Mouse (Mus musculus) embryonic stem cell, embryonic (primary cell): ENCODE results near the gene Alg12.

Source experiments
- CTCF ChIA-PET, 4 experiments: fragments of 300-600 bp in 2 of 4; fragments of 350-600 bp in 2 of 4; sonication (Branson Sonifier 250); formaldehyde crosslinking; loops; one replicate each; lab custom pipeline; 2022; ENCODE audit warnings: inconsistent platforms in 2 of 4; lab: Charles Lee
- POLR2A ChIA-PET, 4 experiments: fragments of 300-600 bp in 2 of 4; fragments of 350-600 bp in 2 of 4; sonication (Branson Sonifier 250); formaldehyde crosslinking; loops; one replicate each; lab custom pipeline; 2022; ENCODE audit warnings: antibody characterized with exemption in 4 of 4, inconsistent platforms in 1 of 4; lab: Charles Lee

Alg12 gene

GRCm38 (mm10) chr15:88844966-88845365 lies 25.8 kb upstream of the Alg12 start:
- ChIA-PET POLR2A (interaction anchor here in 2 of 4 experiments (0.8 to 4.7 kb wide), 10 partner anchors 8 to 21 kb away, joined by 3 to 27 read pairs (median 6); partner anchors contain the start of gene Pim3 (in 2 of the 2)), CTCF (interaction anchor here in 3 of 4 experiments (0.8 to 1.4 kb wide), 5 partner anchors 9 to 283 kb away, joined by 3 to 5 read pairs (median 3); no protein-coding TSS in a partner anchor)

- ChIA-PET CTCF (interaction anchor here in 1 of 4 experiments (0.9 kb wide), 1 partner anchor 33 kb away, joined by 3 read pairs; no protein-coding TSS in a partner anchor), POLR2A (interaction anchor here in 2 of 4 experiments (0.6 to 4.7 kb wide), 11 partner anchors 9 to 96 kb away, joined by 3 to 27 read pairs (median 4); partner anchors contain the start of gene Pim3 (in 1 of the 2))
Measured at GRCm38 (mm10) chr15:88843486-88844097, 24.5 kb upstream of the Alg12 start.

- ChIA-PET CTCF (no interaction called here), POLR2A (interaction anchor here in 2 of 4 experiments (1.0 to 3.3 kb wide), 5 partner anchors 10 to 73 kb away, joined by 3 to 20 read pairs (median 4); partner anchors contain the start of gene Pim3 (in 1 of the 2))
Measured at GRCm38 (mm10) chr15:88842300-88842673, 23.2 kb upstream of the Alg12 start.

- POLR2A ChIA-PET = interaction anchor here in 3 of 4 experiments (0.7 to 3.3 kb wide), 10 partner anchors 8 to 73 kb away, joined by 3 to 20 read pairs (median 4); partner anchors contain the start of gene Pim3 (in 1 of the 3)
- CTCF ChIA-PET = interaction anchor here in 2 of 4 experiments (0.6 to 1.3 kb wide), 3 partner anchors 20 to 354 kb away, joined by 6 to 7 read pairs (median 6); partner anchors contain the start of gene Dennd6b (in 1 of the 2)
Measured at GRCm38 (mm10) chr15:88841580-88842299, 22.6 kb upstream of the Alg12 start.

DNA sequence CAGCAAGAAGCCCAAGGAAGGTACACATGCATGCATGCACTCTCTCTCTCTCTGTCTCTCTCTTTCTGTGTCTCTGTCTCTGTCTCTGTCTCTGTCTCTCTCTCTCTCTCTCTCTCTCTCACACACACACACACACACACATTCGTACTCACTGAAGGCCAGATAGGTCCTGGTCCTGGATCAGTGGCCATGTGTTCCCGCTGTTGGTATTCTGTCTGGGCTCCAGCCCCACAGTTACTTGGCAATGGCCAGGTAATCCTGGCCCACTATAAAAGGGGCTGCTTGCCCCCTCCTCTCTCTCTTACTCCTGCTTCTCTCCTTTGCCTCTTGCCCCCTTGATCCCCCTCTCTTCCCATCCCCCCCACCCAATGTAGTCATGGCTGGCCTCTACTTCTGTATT lies 22.0 kb upstream of the Alg12 start:
- ChIA-PET CTCF (interaction anchor here in 2 of 4 experiments (0.7 to 1.3 kb wide), 3 partner anchors 35 to 355 kb away, joined by 3 to 7 read pairs (median 6); partner anchors contain the start of gene Dennd6b (in 1 of the 2)), POLR2A (interaction anchor here in 3 of 4 experiments (0.7 to 3.3 kb wide), 9 partner anchors 9 to 65 kb away, joined by 3 to 20 read pairs (median 3); no protein-coding TSS in a partner anchor)

GRCm38 (mm10) chr15:88840126-88840525 lies 21.0 kb upstream of the Alg12 start:
- ChIA-PET CTCF (interaction anchor here in 3 of 4 experiments (0.9 to 1.4 kb wide), 7 partner anchors 10 to 81 kb away, joined by 3 to 7 read pairs (median 3); partner anchors contain the start of gene Pim3 (in 2 of the 3)), POLR2A (interaction anchor here in 3 of 4 experiments (1.1 to 3.3 kb wide), 10 partner anchors 10 to 66 kb away, joined by 3 to 21 read pairs (median 4); partner anchors contain the start of gene Pim3 (in 2 of the 3))

DNA sequence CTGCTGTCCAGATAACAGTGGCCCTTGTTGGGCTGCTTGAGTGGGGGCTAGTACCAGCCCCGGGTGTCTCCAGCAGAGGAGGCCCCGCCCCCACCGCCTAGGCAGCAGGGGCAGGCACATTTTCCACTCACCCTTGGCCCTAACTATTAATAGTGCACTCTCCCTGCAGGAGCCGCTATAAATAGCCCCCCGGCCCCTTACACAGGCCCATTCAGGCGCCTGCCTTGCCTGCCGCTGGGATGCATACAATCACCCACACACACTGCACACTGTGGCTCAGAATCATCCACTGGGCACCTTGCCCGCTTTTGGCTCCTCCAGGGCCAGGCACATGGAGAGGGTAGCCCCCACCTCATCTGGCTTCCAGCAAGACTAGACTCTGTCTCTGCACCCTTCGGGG lies 20.2 kb upstream of the Alg12 start:
- POLR2A ChIA-PET = interaction anchor here in 3 of 4 experiments (0.7 to 3.0 kb wide), 15 partner anchors 10 to 64 kb away, joined by 3 to 21 read pairs (median 4); partner anchors contain the start of gene Pim3 (in 3 of the 3)
- CTCF ChIA-PET = interaction anchor here in 3 of 4 experiments (0.7 to 1.4 kb wide), 6 partner anchors 13 to 82 kb away, joined by 3 to 5 read pairs (median 3); partner anchors contain the start of gene Pim3 (in 2 of the 3)

- CTCF ChIA-PET = interaction anchor here (0.6 to 2.5 kb wide), 14 partner anchors 10 to 136 kb away, joined by 3 to 51 read pairs (median 8); partner anchors contain the start of genes Alg12 (in 1 of the 4), Creld2 (in 1 of the 4) and Pim3 (in 1 of the 4)
- POLR2A ChIA-PET = interaction anchor here (0.5 to 3.2 kb wide), 41 partner anchors 9 to 520 kb away, joined by 3 to 141 read pairs (median 11); partner anchors contain the start of genes Pim3 (in 4 of the 4), Alg12 (in 1 of the 4), Creld2 (in 1 of the 4) and Dennd6b (in 1 of the 4)
Measured at GRCm38 (mm10) chr15:88837977-88838376, 18.9 kb upstream of the Alg12 start.

DNA sequence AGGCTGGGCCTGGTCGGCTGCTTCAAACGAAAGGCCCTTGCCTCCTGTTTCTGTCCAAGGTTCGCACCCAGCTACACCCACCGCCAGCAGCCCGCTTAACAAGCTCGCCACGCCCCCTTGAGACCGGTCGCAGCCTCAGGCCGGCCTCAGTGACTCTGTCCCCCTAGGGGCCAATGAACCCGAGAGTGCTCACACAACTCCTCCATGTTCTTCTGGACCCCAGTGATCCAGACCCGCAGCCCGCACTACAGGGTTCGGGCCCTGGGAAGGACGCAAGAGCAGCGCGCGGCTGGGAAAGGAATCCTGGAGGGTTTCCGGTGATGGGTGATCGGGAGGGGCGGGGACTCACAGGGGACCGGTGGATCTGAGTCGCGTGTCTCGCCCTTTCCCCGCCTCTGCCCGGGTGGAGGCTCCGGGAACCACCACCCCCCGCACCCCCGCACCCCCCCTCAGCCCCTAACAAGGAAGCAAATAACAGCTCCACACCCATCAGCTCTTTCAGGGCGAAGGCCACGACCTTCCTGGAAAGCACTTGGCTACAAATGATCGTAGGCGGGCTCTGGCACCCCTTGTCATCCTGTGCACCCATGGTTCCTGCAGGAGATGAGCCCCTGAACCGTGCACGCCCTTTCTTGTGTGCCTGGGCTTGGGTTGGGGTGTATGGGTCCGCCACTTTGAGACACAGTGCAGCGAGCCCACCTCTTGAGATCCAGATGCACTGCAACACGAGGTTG lies 18.2 kb upstream of the Alg12 start:
- CTCF ChIA-PET = interaction anchor here (0.5 to 2.5 kb wide), 44 partner anchors 9 to 593 kb away, joined by 3 to 51 read pairs (median 5); partner anchors contain the start of genes Pim3 (in 2 of the 4), Alg12 (in 1 of the 4), Chkb (in 1 of the 4) and Creld2 (in 1 of the 4)
- POLR2A ChIA-PET = interaction anchor here (0.5 to 3.2 kb wide), 83 partner anchors 9 to 589 kb away, joined by 3 to 141 read pairs (median 5); partner anchors contain the start of genes Pim3 (in 4 of the 4), Alg12 (in 3 of the 4), Creld2 (in 2 of the 4) and Dennd6b (in 1 of the 4)

- CTCF ChIA-PET = interaction anchor here (0.5 to 2.5 kb wide), 51 partner anchors 8 to 594 kb away, joined by 3 to 51 read pairs (median 5); partner anchors contain the start of genes Pim3 (in 2 of the 4), Alg12 (in 1 of the 4), Chkb (in 1 of the 4) and Creld2 (in 1 of the 4)
- POLR2A ChIA-PET = interaction anchor here in 3 of 4 experiments (0.5 to 3.2 kb wide), 71 partner anchors 9 to 593 kb away, joined by 3 to 141 read pairs (median 5); partner anchors contain the start of genes Alg12 (in 3 of the 3), Pim3 (in 3 of the 3), Creld2 (in 2 of the 3) and C730034F03Rik (in 1 of the 3)
Measured at GRCm38 (mm10) chr15:88836571-88836970, 17.5 kb upstream of the Alg12 start.

DNA sequence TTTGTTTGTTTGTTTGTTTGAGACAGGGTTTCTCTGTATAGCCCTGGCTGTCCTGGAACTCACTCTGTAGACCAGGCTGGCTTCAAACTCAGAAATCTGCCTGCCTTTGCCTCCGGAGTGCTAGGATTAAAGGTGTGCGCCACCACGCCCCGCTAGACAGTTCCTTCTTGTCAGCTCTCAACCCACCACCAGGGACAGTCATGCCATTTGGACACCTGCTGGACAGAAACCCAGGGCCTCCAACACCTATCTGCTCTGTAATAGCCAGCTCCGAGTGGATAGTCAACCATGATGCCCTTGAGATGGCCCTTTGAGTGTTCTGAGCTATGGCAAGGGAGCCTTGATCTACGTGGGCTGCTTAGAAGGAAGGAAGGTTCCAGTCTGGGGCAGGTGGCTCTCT lies 16.9 kb upstream of the Alg12 start:
- ChIA-PET CTCF (interaction anchor here (0.6 to 2.5 kb wide), 34 partner anchors 8 to 293 kb away, joined by 3 to 51 read pairs (median 6); partner anchors contain the start of genes Alg12 (in 1 of the 4), Hdac10 (in 1 of the 4), Pim3 (in 1 of the 4) and Selenoo (in 1 of the 4)), POLR2A (interaction anchor here in 3 of 4 experiments (0.6 to 3.2 kb wide), 41 partner anchors 8 to 593 kb away, joined by 3 to 141 read pairs (median 11); partner anchors contain the start of genes Pim3 (in 3 of the 3), Alg12 (in 1 of the 3), C730034F03Rik (in 1 of the 3) and Creld2 (in 1 of the 3))

DNA sequence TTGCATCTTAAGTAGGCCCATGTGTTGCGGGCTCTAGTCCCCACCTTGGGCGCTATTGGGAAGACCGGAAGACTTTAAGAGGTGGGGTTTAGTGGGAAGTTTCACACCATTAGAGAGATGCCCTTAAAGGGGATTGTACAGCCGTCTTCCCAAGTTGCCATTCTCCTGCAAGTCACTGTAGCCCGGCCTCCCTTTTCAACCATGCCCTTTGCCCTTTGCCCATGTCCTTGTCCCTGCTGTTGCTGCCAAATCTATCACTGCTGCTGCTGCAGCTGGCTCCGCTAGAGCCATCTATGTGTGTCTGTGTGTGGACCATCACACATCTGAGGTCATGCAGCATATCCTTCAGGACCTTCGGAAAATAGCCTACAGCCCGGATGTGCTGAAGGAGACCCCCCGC lies 13.4 kb upstream of the Alg12 start:
- ChIA-PET CTCF (interaction anchor here in 3 of 4 experiments (0.9 to 1.9 kb wide), 6 partner anchors 19 to 89 kb away, joined by 3 to 8 read pairs (median 4); no protein-coding TSS in a partner anchor), POLR2A (interaction anchor here in 3 of 4 experiments (0.6 to 6.0 kb wide), 9 partner anchors 20 to 313 kb away, joined by 3 to 33 read pairs (median 5); partner anchors contain the start of gene Pim3 (in 1 of the 3))

DNA sequence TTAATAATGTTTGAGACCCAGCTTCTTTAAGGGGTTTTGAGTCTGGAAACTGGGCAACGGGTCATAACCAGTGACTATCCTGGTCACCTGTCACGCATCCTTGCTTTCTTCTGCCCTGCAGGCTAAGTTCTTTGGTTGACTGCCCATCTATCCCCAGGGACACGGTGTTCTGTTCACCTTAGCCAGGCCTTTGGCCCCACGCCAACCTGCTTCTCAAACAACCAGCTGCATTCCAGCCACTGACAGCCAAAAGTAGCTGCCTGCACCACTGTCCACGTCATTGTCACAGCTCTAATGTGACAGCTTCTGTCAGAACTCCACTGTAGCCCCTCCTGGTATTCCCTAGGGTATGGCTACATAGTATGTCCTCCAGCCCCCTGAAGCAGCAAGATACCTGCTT lies 12.4 kb upstream of the Alg12 start:
- CTCF ChIA-PET = interaction anchor here (0.5 to 1.6 kb wide), 10 partner anchors 20 to 148 kb away, joined by 3 to 6 read pairs (median 4); no protein-coding TSS in a partner anchor

GRCm38 (mm10) chr15:88830696-88831095 lies 11.6 kb upstream of the Alg12 start:
- POLR2A ChIA-PET = interaction anchor here (1.2 to 6.0 kb wide), 15 partner anchors 12 to 91 kb away, joined by 3 to 33 read pairs (median 5); partner anchors contain the start of genes Pim3 (in 2 of the 4) and Alg12 (in 1 of the 4)
- CTCF ChIA-PET = interaction anchor here in 3 of 4 experiments (0.7 to 1.7 kb wide), 7 partner anchors 42 to 228 kb away, joined by 3 to 9 read pairs (median 3); partner anchors contain the start of gene Panx2 (in 1 of the 3)

More for the DNA sequence above, 12.4 kb upstream of the Alg12 start:
- POLR2A ChIA-PET = interaction anchor here (0.5 to 6.0 kb wide), 18 partner anchors 12 to 90 kb away, joined by 3 to 33 read pairs (median 4); partner anchors contain the start of genes Pim3 (in 2 of the 4) and Alg12 (in 1 of the 4)

DNA sequence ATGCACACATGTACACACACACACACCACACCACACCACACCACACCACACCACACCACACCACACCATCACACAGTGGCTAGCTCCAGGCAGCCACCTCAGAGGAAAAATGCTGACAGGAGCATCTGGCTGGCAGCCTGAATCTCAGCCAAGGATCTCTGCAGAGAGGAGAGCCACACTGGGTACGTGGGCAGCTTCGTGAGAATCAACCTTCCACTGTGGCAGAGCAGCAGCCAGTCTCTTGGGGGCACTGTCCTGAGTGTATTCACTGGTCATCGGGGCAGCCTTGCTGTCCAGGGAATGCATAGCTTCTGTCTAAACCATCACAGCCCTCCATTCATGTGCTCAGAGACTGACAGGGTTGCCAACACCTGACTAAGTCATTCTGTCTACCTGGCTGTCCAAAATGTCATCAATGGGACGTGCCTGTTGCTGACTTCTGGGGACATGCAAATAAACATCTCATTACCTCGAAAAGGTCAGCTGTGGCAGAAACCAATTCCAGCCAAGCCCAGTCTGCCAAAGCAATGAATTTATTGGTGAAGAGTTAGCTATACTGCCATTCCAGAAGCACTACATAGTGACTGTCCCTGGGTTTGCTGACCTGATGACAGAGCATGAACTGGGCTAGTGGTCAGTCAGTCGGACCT lies 10.8 kb upstream of the Alg12 start:
- CTCF ChIA-PET = interaction anchor here (0.7 to 3.0 kb wide), 17 partner anchors 11 to 298 kb away, joined by 3 to 35 read pairs (median 5); partner anchors contain the start of genes Alg12 (in 1 of the 4), Hdac10 (in 1 of the 4) and Panx2 (in 1 of the 4)
- POLR2A ChIA-PET = interaction anchor here (1.2 to 6.0 kb wide), 13 partner anchors 11 to 92 kb away, joined by 3 to 33 read pairs (median 6); partner anchors contain the start of genes Pim3 (in 3 of the 4) and Alg12 (in 1 of the 4)
